Mouse (Mus musculus) spleen, adult 10 weeks (tissue): Measurements from ENCODE around the gene Il2. TPM values are rescaled to one million over a fixed set of nuclear protein-coding genes. Genes with fewer than 3 reads are reported as not detected.

Experiments used
- polyA plus RNA-seq: library from polyadenylated mRNA; stranded (reverse); fragments of 350-450 nt; fragmentation: Illumina TruSeq; extraction: RNeasy Lipid Tissue Mini Kit (QIAGEN cat#74804); gene quantifications from one replicate; pipeline ENCODE4 v1.2.3, GENCODE M21; 2015; ENCODE audit warnings: low replicate concordance; ENCODE audit not compliant: insufficient read depth

Il2 gene
- polyA plus RNA-seq = 0.36 TPM

GRCm38 (mm10) chr3:37125655-37126054, at the start of gene Il2:
Gene Il2, minus strand, starts transcription at chr3:37125959.

Other genes with a start within 250 kb of the Il2 start
- not detected for gene Adad1, start 62.4 kb downstream of the Il2 start, polyA plus RNA-seq
- 0.52 TPM for gene Il21, start 106.7 kb upstream of the Il2 start, polyA plus RNA-seq
- gene Bbs12, start 186.6 kb upstream of the Il2 start, polyA plus RNA-seq = 9.3 TPM
- gene Cetn4, start 186.7 kb upstream of the Il2 start, polyA plus RNA-seq = 3.1 TPM
- 4.4 TPM for gene Fgf2, start 222.4 kb upstream of the Il2 start, polyA plus RNA-seq